19 mouse cellular contexts compared by ENCODE assay signal in genomic region chr9:62789856-62790255, GRCm38 (mm10).
"Had no signal": no experiment of that assay in that cellular context is flagged by ENCODE, and none has a peak within 500 bp of the region (broad histone marks: within the 10 kb centered on the region; RNA-seq: fewer than 3 reads in every experiment).

No protein-coding gene starts in this region.

- H3K4me3 ChIP-seq: limb, embryonic 12.5 days; limb, embryonic 15.5 days; midbrain, embryonic 12.5 days; midbrain, embryonic 15.5 days; neural tube, embryonic 12.5 days; neural tube, embryonic 15.5 days; stomach, embryonic 15.5 days had no signal

- H3K27ac ChIP-seq: limb, embryonic 12.5 days; limb, embryonic 15.5 days; liver, embryonic 14.5 days; macrophage; midbrain, embryonic 12.5 days; midbrain, embryonic 15.5 days; neural tube, embryonic 12.5 days; neural tube, embryonic 15.5 days; stomach, embryonic 15.5 days had no signal

- ATAC-seq: liver, postnatal 0 days; lung, postnatal 0 days; midbrain, embryonic 15.5 days had no signal

- H3K27me3 ChIP-seq: limb, embryonic 12.5 days; limb, embryonic 15.5 days; midbrain, embryonic 12.5 days; midbrain, embryonic 15.5 days; neural tube, embryonic 12.5 days; neural tube, embryonic 15.5 days; stomach, embryonic 15.5 days had no signal

- DNase-seq: kidney, postnatal 14 days; kidney, postnatal 4 days; left cerebral cortex, postnatal 4 days; liver, postnatal 0 days; lung, embryonic 14.5 days; right cerebral cortex, adult 18-20 months; right cerebral cortex, postnatal 14 days; right cerebral cortex, postnatal 4 days; thymus, postnatal 25 days had no signal

- H3K4me1 ChIP-seq: limb, embryonic 12.5 days; limb, embryonic 15.5 days; midbrain, embryonic 12.5 days; midbrain, embryonic 15.5 days; neural tube, embryonic 12.5 days; neural tube, embryonic 15.5 days; stomach, embryonic 15.5 days had no signal
